Mouse (Mus musculus) regulatory T cell (primary cell): Measurements from ENCODE around the gene Bnipl.
"Not testable (repeated sequence)": the region's sequence is repeated elsewhere in the genome, so short reads cannot be mapped to it uniquely, and the experiment has no call there.

Source experiments
- in situ Hi-C: fragments of 300-600 bp; cut with MboI, MseI; formaldehyde crosslinking; loops from one replicate; pipeline ENCODE4 v1.15.1; 2025; ENCODE audit warnings: high pct_unique_total_duplicates

Gene Bnipl

GRCm38 (mm10) chr3:95213609-95213975 is 37.4 kb downstream of the Bnipl start:
- in situ Hi-C loops: no loop called here

- in situ Hi-C loops: not testable (repeated sequence)
These were observed 37.9 kb downstream of the Bnipl start for GRCm38 (mm10) chr3:95212889-95213608.

DNA sequence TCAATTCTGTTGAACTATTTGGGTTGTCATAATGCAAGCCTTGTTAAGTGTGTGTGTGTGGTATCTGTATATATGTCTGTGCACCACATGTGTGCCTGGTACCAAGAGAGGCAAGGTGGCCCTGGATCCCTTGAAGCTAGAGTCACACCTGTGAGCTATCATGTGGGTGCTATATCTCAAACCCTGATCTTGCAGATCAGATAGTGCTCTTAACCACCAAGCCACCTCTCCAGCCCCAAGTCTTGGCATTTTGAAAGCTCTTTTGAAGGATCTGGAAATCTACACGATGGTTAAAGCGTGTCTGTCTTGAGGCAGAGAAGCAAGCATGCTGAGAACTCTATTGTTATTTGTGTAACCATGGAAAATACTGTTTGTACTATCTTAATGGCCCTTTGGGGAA is 40.4 kb downstream of the Bnipl start:
- in situ Hi-C loops: no loop called here

- in situ Hi-C loops: no loop called here
These were observed 42.7 kb downstream of the Bnipl start for GRCm38 (mm10) chr3:95208286-95208685.

GRCm38 (mm10) chr3:95203880-95204279 is 47.1 kb downstream of the Bnipl start:
- in situ Hi-C loops: no loop called here

- in situ Hi-C loops: no loop called here
These were observed 50.4 kb downstream of the Bnipl start for GRCm38 (mm10) chr3:95200562-95200961.

- in situ Hi-C loops: no loop called here
These were observed 50.9 kb downstream of the Bnipl start for GRCm38 (mm10) chr3:95200132-95200531.

DNA sequence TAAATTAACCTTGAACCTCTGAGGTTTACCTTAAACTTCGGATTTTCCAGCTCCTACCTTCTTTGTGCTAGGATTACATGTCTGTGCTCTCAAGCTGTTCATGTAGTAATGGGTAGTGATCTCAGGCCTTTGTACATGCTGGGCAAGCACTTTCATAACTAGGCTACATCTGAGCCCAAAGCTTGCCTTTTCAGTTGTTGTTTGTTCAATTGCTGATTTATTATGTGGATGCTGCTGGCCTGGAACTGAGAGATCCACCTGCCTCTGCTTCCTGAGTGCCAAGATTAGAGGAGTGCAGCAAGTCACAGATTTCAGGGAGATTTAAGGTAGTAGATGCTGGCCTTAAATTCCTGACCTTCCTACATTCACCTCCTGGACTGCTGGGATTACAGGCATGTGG is 51.9 kb downstream of the Bnipl start:
- in situ Hi-C loops: no loop called here

DNA sequence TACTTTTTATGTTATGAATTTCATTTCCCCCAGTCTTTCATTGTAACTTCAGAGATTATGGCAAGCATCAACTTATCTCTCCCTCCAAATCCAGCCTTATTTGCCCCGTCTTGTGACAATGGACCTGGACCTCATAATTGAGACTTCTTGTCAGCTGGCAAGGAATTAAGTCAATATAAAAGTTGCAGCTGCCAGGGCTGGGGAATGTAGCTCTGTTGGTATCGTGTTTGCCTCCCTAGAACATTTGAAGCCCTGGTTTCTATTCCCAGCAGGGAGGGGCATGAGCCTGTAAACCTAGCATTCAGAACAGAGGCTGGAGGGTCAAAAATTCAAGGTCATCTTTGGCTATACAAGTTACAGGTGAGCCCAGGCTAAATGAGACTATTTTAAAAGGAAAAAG is 55.2 kb downstream of the Bnipl start:
- in situ Hi-C loops: no loop called here

DNA sequence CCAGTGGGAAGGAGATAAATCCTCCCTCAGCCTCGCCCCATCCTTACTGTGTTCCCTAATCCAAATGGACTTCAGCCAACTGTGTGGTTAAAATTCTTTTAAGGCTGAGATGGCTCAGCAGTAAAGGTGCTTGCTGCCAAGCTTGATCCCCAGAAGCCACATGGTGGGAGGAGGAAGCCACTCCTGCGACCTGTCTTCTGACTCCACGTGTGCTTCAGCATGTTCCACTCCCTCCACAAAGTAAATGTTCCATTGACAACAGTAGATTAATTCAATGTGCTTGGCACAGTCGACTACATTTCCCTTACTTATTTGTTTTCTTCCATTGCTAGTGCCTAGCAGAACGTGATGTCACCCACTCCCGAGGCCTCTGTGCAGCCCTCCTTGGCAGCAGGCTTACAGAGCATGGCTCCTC is 56.3 kb downstream of the Bnipl start:
- in situ Hi-C loops: no loop called here
